Mouse (Mus musculus) intestine, postnatal 0 days (tissue): ENCODE results near the gene Csrnp3. TPM values are rescaled to one million over a fixed set of nuclear protein-coding genes. Genes with fewer than 3 reads are reported as not detected.

Experiments used
- ATAC-seq: fragments of 200-750 bp; cut with Nextera tagmentation; 2 replicates; pipeline ENCODE4 v1.8.0; 2017; ENCODE audit warnings: mild to moderate bottlenecking, moderate TSS enrichment, moderate library complexity
- H3K27ac ChIP-seq: fragments of 300-500 bp; sonication (generic); 2 replicates; pipeline ENCODE4 v1.5.1; 2014; ENCODE audit warnings: mild to moderate bottlenecking, low read depth, low read length, moderate library complexity
- H3K27me3 ChIP-seq: fragments of 300-500 bp; sonication (generic); replicated peaks from 2 replicates; pipeline ENCODE4 v1.6.1; 2014; ENCODE audit warnings: low read length, mixed read lengths; ENCODE audit not compliant: control insufficient read depth, insufficient read depth
- H3K36me3 ChIP-seq: fragments of 300-500 bp; sonication (generic); 2 replicates; pipeline ENCODE4 v1.6.1; 2014; ENCODE audit warnings: mild to moderate bottlenecking, moderate library complexity; ENCODE audit not compliant: control insufficient read depth, insufficient read depth
- H3K4me1 ChIP-seq: fragments of 300-500 bp; sonication (generic); replicated peaks from 2 replicates; pipeline ENCODE4 v1.6.1; 2014; ENCODE audit warnings: antibody characterized with exemption, low read length, mixed read lengths; ENCODE audit not compliant: control insufficient read depth, insufficient read depth
- H3K4me2 ChIP-seq: fragments of 300-500 bp; sonication (generic); replicated peaks from 2 replicates; pipeline ENCODE4 v1.6.1; 2014; ENCODE audit warnings: low read depth, mild to moderate bottlenecking, moderate library complexity
- H3K4me3 ChIP-seq: fragments of 300-500 bp; sonication (generic); 2 replicates; pipeline ENCODE4 v1.5.1; 2014; ENCODE audit warnings: low read depth, low read length
- H3K9ac ChIP-seq: fragments of 300-500 bp; sonication (generic); 2 replicates; pipeline ENCODE4 v1.6.1; 2014; ENCODE audit warnings: mild to moderate bottlenecking, low read depth, low read length
- H3K9me3 ChIP-seq: fragments of 300-500 bp; sonication (generic); 2 replicates; pipeline ENCODE4 v1.6.1; 2016; ENCODE audit warnings: mixed run types; ENCODE audit not compliant: control insufficient read depth
- CTCF ChIP-seq: sonication (generic); IDR thresholded peaks from 2 replicates; pipeline ENCODE4 v1.5.1; 2016; ENCODE audit warnings: low read depth, mild to moderate bottlenecking, control low read depth, antibody characterized with exemption, moderate library complexity
- WGBS: fragments of 180-500 bp; shearing (Covaris S2); extraction: QIAGEN DNeasy Blood & Tissue Kit; methylation state at CpG from one replicate; pipeline ENCODE4 v1.1.7; 2014; 5-methylcytosine and 5-hydroxymethylcytosine counted together
- polyA plus RNA-seq: library from polyadenylated mRNA; unstranded; fragments of >200 nt; fragmentation: Nextera tagmentation; extraction: Ambion mirVana; gene quantifications from 2 replicates; pipeline ENCODE4 v1.2.1, GENCODE M21; 2015

The Csrnp3 gene
- polyA plus RNA-seq, 1 experiment from 2014 or later, result 0.76 TPM

DNA sequence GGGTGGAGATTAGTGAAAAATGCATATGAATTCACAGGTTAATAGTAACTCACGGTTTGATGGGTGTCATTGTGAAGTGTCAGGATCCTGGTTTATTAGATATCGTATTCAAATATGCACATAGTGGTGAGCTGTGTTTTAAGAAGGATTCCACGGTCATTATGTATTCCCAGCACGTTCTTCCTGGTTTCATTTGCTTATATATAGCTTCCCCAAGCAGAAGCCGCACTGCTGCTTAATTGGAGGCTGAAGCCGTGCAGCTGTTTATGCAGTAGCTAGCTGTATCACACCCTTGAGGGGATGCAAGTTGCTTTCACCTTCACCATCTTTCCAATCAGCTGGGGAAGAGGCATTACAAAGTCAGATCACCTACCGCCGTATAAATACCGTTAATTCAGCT lies 111.2 kb downstream of the Csrnp3 start:
- Histone ChIP-seq H3K27me3 (no peaks in the 10 kb centered on the region), H3K4me2 (no peak overlapping the region), H3K9ac (no peak overlapping the region), H3K36me3 (no peaks in the 10 kb centered on the region), H3K9me3 (no peaks in the 10 kb centered on the region), H3K4me1 (no peaks in the 10 kb centered on the region), H3K4me3 (no peak overlapping the region), H3K27ac (no peak overlapping the region)
- 73% methylated on average over 9 of the region's 9 CpGs for WGBS
- no peak for TF ChIP-seq CTCF
- no peak for ATAC-seq

DNA sequence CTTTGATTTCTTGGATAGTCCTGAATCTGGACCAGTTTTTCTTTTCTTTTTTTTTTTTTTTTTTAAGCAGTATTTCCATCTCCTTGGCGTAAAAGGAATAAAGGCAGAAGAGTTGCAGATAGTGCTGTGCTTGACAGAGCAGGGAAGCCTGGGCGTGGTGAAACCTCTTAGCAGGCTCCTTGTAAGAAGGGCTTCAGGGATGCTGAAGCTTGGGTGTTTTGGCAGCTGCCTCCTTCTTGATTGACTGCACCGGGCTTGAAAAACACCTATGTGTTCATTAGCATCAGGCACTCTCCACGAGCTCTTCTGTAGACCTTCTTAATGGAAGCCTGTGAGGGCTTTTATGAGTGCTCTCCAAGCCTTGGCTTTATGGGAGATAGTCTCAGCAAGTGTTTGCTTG lies 117.9 kb downstream of the Csrnp3 start:
- no peak for TF ChIP-seq CTCF
- Histone ChIP-seq H3K27ac (no peak overlapping the region), H3K9ac (no peak overlapping the region), H3K4me1 (no peaks in the 10 kb centered on the region), H3K36me3 (no peaks in the 10 kb centered on the region), H3K9me3 (no peaks in the 10 kb centered on the region), H3K27me3 (no peaks in the 10 kb centered on the region), H3K4me3 (no peak overlapping the region), H3K4me2 (no peak overlapping the region)
- no peak for ATAC-seq
- 66% methylated on average over 4 of the region's 4 CpGs for WGBS

- no peak for ATAC-seq
- Histone ChIP-seq H3K36me3 (no peaks in the 10 kb centered on the region), H3K9ac (no peak overlapping the region), H3K27me3 (no peaks in the 10 kb centered on the region), H3K27ac (no peak overlapping the region), H3K4me1 (no peaks in the 10 kb centered on the region), H3K4me2 (no peak overlapping the region), H3K9me3 (no peaks in the 10 kb centered on the region), H3K4me3 (no peak overlapping the region)
- WGBS, result 60% methylated on average over 4 of the region's 4 CpGs
- TF ChIP-seq CTCF, result no peak
These were observed 123.2 kb downstream of the Csrnp3 start for GRCm38 (mm10) chr2:65968810-65969209.

DNA sequence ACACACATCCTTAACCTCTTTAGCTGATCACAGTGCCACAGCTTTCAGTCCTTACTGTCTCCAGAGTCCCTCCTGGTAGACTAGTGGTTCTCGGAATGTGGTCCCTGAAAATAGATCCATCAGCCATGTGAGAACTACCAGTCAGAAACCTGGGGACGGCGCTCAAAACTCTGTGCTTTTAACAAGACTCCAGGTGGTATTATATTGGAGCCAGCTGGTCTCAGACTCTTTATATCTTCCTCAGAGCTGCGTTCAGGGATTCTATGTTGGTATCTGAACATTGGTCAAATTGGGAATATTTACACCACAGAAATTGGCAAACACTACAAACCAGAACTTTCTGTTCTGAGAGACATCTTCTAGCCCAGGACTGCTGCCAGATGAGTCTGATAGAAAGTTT lies 128.3 kb downstream of the Csrnp3 start:
- no peak overlapping the region for H3K4me3 ChIP-seq
- H3K9me3 ChIP-seq, result no peaks in the 10 kb centered on the region
- H3K27ac ChIP-seq, result no peak overlapping the region
- no peaks in the 10 kb centered on the region for H3K4me1 ChIP-seq
- no peak for ATAC-seq
- WGBS, result 92% methylated on average over 4 of the region's 4 CpGs
- no peak for TF ChIP-seq CTCF
- no peak overlapping the region for H3K4me2 ChIP-seq
- no peak overlapping the region for H3K9ac ChIP-seq
- H3K27me3 ChIP-seq, result no peaks in the 10 kb centered on the region
- H3K36me3 ChIP-seq, result no peaks in the 10 kb centered on the region

DNA sequence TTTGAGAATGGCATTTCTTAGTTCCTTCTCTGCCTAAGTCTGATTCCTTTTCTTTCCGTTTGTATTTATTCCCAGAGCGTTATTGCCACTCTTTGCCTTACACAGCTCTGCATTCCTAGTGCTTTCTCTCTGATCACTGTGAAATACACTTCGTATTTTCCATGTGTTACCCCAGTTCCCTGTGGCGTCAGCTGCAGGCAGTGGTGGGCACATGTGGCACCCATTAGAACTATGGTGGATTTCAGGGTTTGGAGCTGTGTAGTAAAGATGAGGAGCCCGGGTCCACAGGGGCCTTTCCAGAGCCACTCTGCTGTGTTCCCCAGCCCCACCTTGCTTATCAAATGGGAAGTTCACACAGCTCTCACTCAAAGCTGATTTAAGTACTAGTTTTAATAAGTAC lies 129.8 kb downstream of the Csrnp3 start:
- H3K27me3 ChIP-seq, result no peaks in the 10 kb centered on the region
- 84% methylated on average over 5 of the region's 5 CpGs for WGBS
- no peak for TF ChIP-seq CTCF
- no peak for ATAC-seq
- no peak overlapping the region for H3K27ac ChIP-seq
- H3K4me1 ChIP-seq, result no peaks in the 10 kb centered on the region
- no peak overlapping the region for H3K9ac ChIP-seq
- no peak overlapping the region for H3K4me2 ChIP-seq
- no peaks in the 10 kb centered on the region for H3K9me3 ChIP-seq
- no peak overlapping the region for H3K4me3 ChIP-seq
- no peaks in the 10 kb centered on the region for H3K36me3 ChIP-seq

DNA sequence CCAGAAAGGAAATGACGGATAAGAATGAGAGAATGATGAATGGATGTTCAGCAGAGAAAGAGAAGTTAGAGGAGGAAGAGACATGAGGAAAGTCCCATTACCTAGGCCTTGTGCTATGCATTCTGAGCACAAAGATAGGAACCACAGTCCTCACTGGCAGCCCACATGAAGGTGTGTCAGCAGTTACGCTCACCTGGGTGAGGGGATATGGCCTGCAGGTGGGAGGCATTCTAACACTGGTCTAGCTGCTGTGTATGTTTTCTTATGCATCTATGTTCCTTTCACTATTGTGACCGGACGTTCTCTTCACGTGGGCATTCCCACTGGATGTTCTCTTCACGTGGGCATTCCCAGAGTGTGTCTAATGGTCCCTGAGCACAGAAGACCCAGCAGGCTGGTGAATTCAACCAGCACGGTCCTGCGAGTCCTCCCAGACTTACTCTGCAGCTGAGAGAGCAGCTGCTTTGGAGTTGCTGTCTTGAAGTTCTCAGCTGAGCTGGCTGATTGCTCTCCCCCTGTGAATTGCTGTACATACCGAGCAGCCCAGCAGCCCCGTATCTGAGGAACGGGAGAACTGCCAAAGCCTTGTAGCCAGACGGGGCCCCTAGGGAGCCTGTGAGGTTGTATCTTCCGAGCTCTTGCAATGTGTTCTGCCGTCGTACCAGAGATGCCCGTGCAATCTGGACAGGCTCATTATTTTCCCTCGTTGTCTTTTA lies 133.9 kb downstream of the Csrnp3 start:
- H3K4me3 ChIP-seq, result no peak overlapping the region
- no peaks in the 10 kb centered on the region for H3K9me3 ChIP-seq
- H3K4me2 ChIP-seq, result no peak overlapping the region
- no peak overlapping the region for H3K9ac ChIP-seq
- no peaks in the 10 kb centered on the region for H3K36me3 ChIP-seq
- 76% methylated on average over 17 of the region's 17 CpGs for WGBS
- no peaks in the 10 kb centered on the region for H3K27me3 ChIP-seq
- no peaks in the 10 kb centered on the region for H3K4me1 ChIP-seq
- no peak for ATAC-seq
- no peak overlapping the region for H3K27ac ChIP-seq
- no peak for TF ChIP-seq CTCF

GRCm38 (mm10) chr2:65981470-65981869 lies 135.9 kb downstream of the Csrnp3 start:
- no peaks in the 10 kb centered on the region for H3K4me1 ChIP-seq
- H3K27me3 ChIP-seq, result no peaks in the 10 kb centered on the region
- no peak for TF ChIP-seq CTCF
- H3K27ac ChIP-seq, result no peak overlapping the region
- no peaks in the 10 kb centered on the region for H3K9me3 ChIP-seq
- ATAC-seq, result no peak
- H3K4me3 ChIP-seq, result no peak overlapping the region
- H3K9ac ChIP-seq, result no peak overlapping the region
- no peak overlapping the region for H3K4me2 ChIP-seq
- 87% methylated on average over 6 of the region's 6 CpGs for WGBS
- no peaks in the 10 kb centered on the region for H3K36me3 ChIP-seq
